Mouse (Mus musculus) heart, adult 2 months (tissue): Measurements from ENCODE around the gene Tnfsf10.

ENCODE experiments used
- CTCF ChIP-seq: fragments of 200-600 bp; IDR thresholded peaks from 2 replicates; pipeline ENCODE4 v1.8.1; 2022; ENCODE audit warnings: antibody characterized with exemption, mild to moderate bottlenecking, moderate library complexity
- POLR2A ChIP-seq: fragments of 200-500 bp; IDR thresholded peaks from 2 replicates; pipeline ENCODE4 v1.6.1; 2011; ENCODE audit warnings: mild to moderate bottlenecking, low read depth, low read length, control low read depth; ENCODE audit not compliant: insufficient read depth

- peak; percentile 49 for TF ChIP-seq CTCF
- TF ChIP-seq POLR2A = no peak
Observed at GRCm38 (mm10) chr3:27284227-27284626, 32.6 kb upstream of the Tnfsf10 start.
